Mouse (Mus musculus): ENCODE data around the gene Per1.

The Per1 gene

GRCm38 (mm10) chr11:69133923-69134621 lies 39.1 kb downstream of the Per1 start:
- DNase-seq (ENCODE audit: low spot score): peak; percentile 65

- peak; percentile 17 for DNase-seq (ENCODE audit: low spot score)
These were observed 39.6 kb downstream of the Per1 start for GRCm38 (mm10) chr11:69134622-69134968.

- DNase-seq (ENCODE audit: low spot score): no peak
These were observed 40.3 kb downstream of the Per1 start for GRCm38 (mm10) chr11:69135361-69135760.

GRCm38 (mm10) chr11:69147546-69147945 lies 52.5 kb downstream of the Per1 start:
- no peak for DNase-seq (ENCODE audit: low spot score)

GRCm38 (mm10) chr11:69148451-69148960 lies 53.5 kb downstream of the Per1 start:
- DNase-seq (ENCODE audit: low spot score): no peak

- DNase-seq (ENCODE audit: low spot score): no peak
These were observed 54.7 kb downstream of the Per1 start for GRCm38 (mm10) chr11:69149728-69150127.

GRCm38 (mm10) chr11:69150444-69150843 lies 55.4 kb downstream of the Per1 start:
- DNase-seq (ENCODE audit: low spot score): peak; percentile 68

- no peak for DNase-seq (ENCODE audit: low spot score)
These were observed 56.0 kb downstream of the Per1 start for GRCm38 (mm10) chr11:69151004-69151403.

GRCm38 (mm10) chr11:69153831-69154230 lies 58.8 kb downstream of the Per1 start:
- no peak for DNase-seq (ENCODE audit: low spot score)

GRCm38 (mm10) chr11:69155351-69155750 lies 60.3 kb downstream of the Per1 start:
- no peak for DNase-seq (ENCODE audit: low spot score)

- DNase-seq (ENCODE audit: low spot score): peak; percentile 67
These were observed 61.8 kb downstream of the Per1 start, which contains the start of gene Alox12b for GRCm38 (mm10) chr11:69156800-69157199. Gene Alox12b, plus strand, starts transcription at chr11:69156989.

Data from embryo, embryonic 10 days (tissue).